Mouse (Mus musculus) cerebellum, adult 2 months (tissue): ENCODE measurements around the gene Pold1. TPM values are rescaled to one million over a fixed set of nuclear protein-coding genes. Genes with fewer than 3 reads are reported as not detected.
A peak's percentile ranks its signal among the peaks of the same experiment; 100 is the strongest.

ENCODE experiments used
- DNase-seq, 2 experiments: peaks; one replicate each; pipeline ENCODE4 v3.0.0; 2021
- H3K27ac ChIP-seq: fragments of 200-500 bp; 2 replicates; pipeline ENCODE4 v1.5.1; 2012; ENCODE audit warnings: low read length, control low read depth, inconsistent platforms; ENCODE audit not compliant: insufficient read depth
- H3K27me3 ChIP-seq: fragments of 200-500 bp; 2 replicates; pipeline ENCODE4 v1.6.1; 2012; ENCODE audit warnings: inconsistent platforms, mild to moderate bottlenecking, low read length, moderate library complexity; ENCODE audit not compliant: control insufficient read depth, insufficient read depth
- H3K4me1 ChIP-seq: fragments of 200-500 bp; 2 replicates; pipeline ENCODE4 v1.6.1; 2011; ENCODE audit warnings: low read length; ENCODE audit not compliant: control insufficient read depth, insufficient read depth
- H3K4me3 ChIP-seq: fragments of 200-500 bp; replicated peaks from 2 replicates; pipeline ENCODE3; 2011; ENCODE audit warnings: mild to moderate bottlenecking, low read depth, low read length, control low read depth; ENCODE audit not compliant: insufficient read depth
- CTCF ChIP-seq: fragments of 200-500 bp; IDR thresholded peaks from 2 replicates; pipeline ENCODE4 v1.5.1; 2011; ENCODE audit warnings: low read depth, mild to moderate bottlenecking, control low read depth, low read length, moderate library complexity, borderline replicate concordance; ENCODE audit not compliant: insufficient read depth
- POLR2A ChIP-seq: fragments of 200-500 bp; IDR thresholded peaks from 2 replicates; pipeline ENCODE4 v1.6.1; 2011; ENCODE audit warnings: low read length, control low read depth, borderline replicate concordance; ENCODE audit not compliant: insufficient read depth
- WGBS: fragments of 180-500 bp; shearing (Covaris S2); methylation state at CpG from one replicate; pipeline ENCODE4 v1.1.7; 2018; 5-methylcytosine and 5-hydroxymethylcytosine counted together
- polyA plus RNA-seq: library from polyadenylated mRNA; depleted of rRNA; stranded (reverse); fragments of >200 nt; gene quantifications from 2 replicates; pipeline ENCODE4 v1.2.3, GENCODE M21; 2012

Pold1 gene
- polyA plus RNA-seq, 1 experiment = 21.6 TPM

GRCm38 (mm10) chr7:44532918-44533745 lies 15.5 kb downstream of the Pold1 start:
- Histone ChIP-seq H3K27me3 (no peaks in the 10 kb centered on the region), H3K4me1 (peaks cover 22% of the 10 kb centered on the region), H3K4me3 (no peak overlapping the region), H3K27ac (no peak overlapping the region)
- 85% methylated on average over 29 of the region's 29 CpGs for WGBS
- no peak for DNase-seq
- TF ChIP-seq CTCF = no peak
- TF ChIP-seq POLR2A = no peak

- TF ChIP-seq CTCF (no peak), POLR2A (no peak)
- Histone ChIP-seq H3K27ac (no peak within 1 kb of the TSS), H3K4me1 (peaks cover 12% of the 10 kb centered on the region), H3K27me3 (no peaks in the 10 kb centered on the region), H3K4me3 (no peak within 1 kb of the TSS)
- 77% methylated on average over 4 of the region's 4 CpGs for whole genome bisulfite sequencing
- no peak for DNase-seq
Observed at GRCm38 (mm10) chr7:44531946-44532732, 16.5 kb downstream of the Pold1 start, which contains the start of gene Spib. Gene Spib, minus strand, starts transcription at chr7:44532071.

GRCm38 (mm10) chr7:44531207-44531606 lies 17.4 kb downstream of the Pold1 start:
- DNase-seq = no peak
- H3K4me3 ChIP-seq = no peak overlapping the region
- 56% methylated on average over 5 of the region's 5 CpGs for WGBS
- peaks cover 3% of the 10 kb centered on the region for H3K4me1 ChIP-seq
- no peak overlapping the region for H3K27ac ChIP-seq
- H3K27me3 ChIP-seq = no peaks in the 10 kb centered on the region
- TF ChIP-seq POLR2A = no peak
- no peak for TF ChIP-seq CTCF

GRCm38 (mm10) chr7:44530507-44530906 lies 18.1 kb downstream of the Pold1 start:
- Histone ChIP-seq H3K27me3 (no peaks in the 10 kb centered on the region), H3K4me3 (no peak overlapping the region), H3K27ac (no peak overlapping the region), H3K4me1 (no peaks in the 10 kb centered on the region)
- no peak for DNase-seq
- TF ChIP-seq POLR2A (no peak), CTCF (no peak)
- 84% methylated on average over 3 of the region's 3 CpGs for WGBS

- WGBS = 76% methylated on average over 5 of the region's 5 CpGs
- no peak for TF ChIP-seq POLR2A
- TF ChIP-seq CTCF = no peak
Observed at GRCm38 (mm10) chr7:44529518-44529917, 19.1 kb downstream of the Pold1 start.

GRCm38 (mm10) chr7:44527483-44528398 lies 20.9 kb downstream of the Pold1 start:
- peak overlapping the region; percentile 62 for H3K4me3 ChIP-seq
- TF ChIP-seq POLR2A (peak; percentile 55; the same call in 1 of the 2 replicates), CTCF (peak; percentile 82)
- WGBS = 5% methylated on average over 40 of the region's 40 CpGs
- DNase-seq = peak; percentile 83 to 84
- H3K27me3 ChIP-seq = no peaks in the 10 kb centered on the region
- peak overlapping the region; percentile 76 for H3K27ac ChIP-seq
- H3K4me1 ChIP-seq = no peaks in the 10 kb centered on the region

More at GRCm38 (mm10) chr7:44529518-44529917, 19.1 kb downstream of the Pold1 start:
- DNase-seq = no peak
- H3K27ac ChIP-seq = no peak overlapping the region
- H3K4me3 ChIP-seq = no peak overlapping the region
- H3K4me1 ChIP-seq = no peaks in the 10 kb centered on the region
- H3K27me3 ChIP-seq = no peaks in the 10 kb centered on the region

GRCm38 (mm10) chr7:44526414-44527154 lies 22.1 kb downstream of the Pold1 start:
- Histone ChIP-seq H3K27ac (no peak overlapping the region), H3K27me3 (no peaks in the 10 kb centered on the region), H3K4me3 (no peak overlapping the region), H3K4me1 (no peaks in the 10 kb centered on the region)
- WGBS = 93% methylated on average over 14 of the region's 14 CpGs
- TF ChIP-seq POLR2A (no peak), CTCF (no peak)
- DNase-seq = no peak
